Mouse (Mus musculus): ENCODE data around the gene Arfip1. TPM values are rescaled to one million over a fixed set of nuclear protein-coding genes. Genes with fewer than 3 reads are reported as not detected.

Gene Arfip1
- polyA plus RNA-seq, 1 experiment from 2014 or later: 60.8 TPM

DNA sequence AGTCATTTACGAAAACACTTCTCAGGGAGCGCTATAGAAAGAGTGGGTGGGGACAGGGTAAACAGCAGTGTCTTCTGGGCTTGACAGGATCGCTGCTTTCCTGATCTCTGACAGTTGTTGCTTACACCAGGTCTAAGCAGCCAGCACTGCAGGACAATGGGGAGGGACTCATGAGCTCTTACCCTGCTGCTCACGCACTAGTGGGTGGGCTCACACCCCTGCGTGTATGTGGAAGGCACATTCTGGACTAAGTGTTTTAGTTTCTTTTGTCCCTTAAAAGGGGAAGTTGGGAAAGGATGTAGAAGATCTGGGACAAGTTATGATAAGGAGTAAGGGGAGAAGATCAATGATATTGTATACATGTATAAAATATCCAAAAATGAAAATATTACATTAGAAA, 49.2 kb downstream of the Arfip1 start:
- ATAC-seq: no peak

DNA sequence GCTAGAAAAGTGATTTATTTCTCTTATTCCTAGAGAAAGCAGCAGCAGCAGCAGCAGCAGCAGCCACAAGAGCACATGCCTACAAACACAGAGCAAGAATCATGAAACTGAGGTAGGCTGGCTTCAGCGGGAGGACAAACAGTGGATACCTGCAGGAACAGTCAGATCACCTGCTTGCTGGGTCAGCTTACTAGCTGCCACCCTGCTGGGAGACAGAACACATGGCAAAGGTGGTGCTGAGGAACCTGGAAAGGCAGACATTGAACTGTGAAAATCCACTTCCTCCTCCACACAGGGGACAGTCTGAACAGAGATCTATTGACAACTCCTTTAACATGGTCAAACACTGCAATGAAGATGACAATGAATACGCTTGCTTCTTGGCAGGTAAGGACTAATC, 53.4 kb downstream of the Arfip1 start:
- peaks cover 4% of the 10 kb centered on the region; the same call in 1 of the 2 replicates for H3K36me3 ChIP-seq (ENCODE audit: insufficient read depth, low read length)
- no peaks in the 10 kb centered on the region for H3K4me1 ChIP-seq (ENCODE audit: insufficient read depth, low read depth, low read length)
- TF ChIP-seq EP300 (IDR thresholded peaks at IDR 0.05) (no peak), CTCF (IDR thresholded peaks at IDR 0.05) (no peak)
- no peak overlapping the region for H3K4me2 ChIP-seq (replicated peaks; ENCODE audit: low read depth, low read length)
- H3K27me3 ChIP-seq (replicated peaks; ENCODE audit: insufficient read depth, low read length): no peaks in the 10 kb centered on the region
- no peaks in the 10 kb centered on the region for H3K9me3 ChIP-seq (ENCODE audit: low read length)
- no peak overlapping the region for H3K4me3 ChIP-seq (ENCODE audit: low read depth, low read length)
- H3K9ac ChIP-seq (replicated peaks; ENCODE audit: low read depth): no peak overlapping the region
- no peak for DNase-seq (ENCODE audit: low spot score)
- WGBS: 69% methylated on average over 2 of the region's 2 CpGs
- H3K27ac ChIP-seq (ENCODE audit: low read length): no peak overlapping the region
- ATAC-seq: no peak

More for the DNA sequence above, 49.2 kb downstream of the Arfip1 start:
- WGBS: 63% methylated on average over 5 of the region's 5 CpGs
- TF ChIP-seq EP300 (IDR thresholded peaks at IDR 0.05): no peak
- TF ChIP-seq CTCF (IDR thresholded peaks at IDR 0.05): no peak
- Histone ChIP-seq H3K4me2 (replicated peaks; ENCODE audit: low read depth, low read length) (no peak overlapping the region), H3K27me3 (replicated peaks; ENCODE audit: insufficient read depth, low read length) (no peaks in the 10 kb centered on the region), H3K4me3 (ENCODE audit: low read depth, low read length) (no peak overlapping the region), H3K27ac (ENCODE audit: low read length) (no peak overlapping the region), H3K36me3 (ENCODE audit: insufficient read depth, low read length) (peaks cover 4% of the 10 kb centered on the region; the same call in 1 of the 2 replicates), H3K9me3 (ENCODE audit: low read length) (no peaks in the 10 kb centered on the region), H3K9ac (replicated peaks; ENCODE audit: low read depth) (no peak overlapping the region), H3K4me1 (ENCODE audit: insufficient read depth, low read depth, low read length) (no peaks in the 10 kb centered on the region)
- DNase-seq (ENCODE audit: low spot score): no peak

DNA sequence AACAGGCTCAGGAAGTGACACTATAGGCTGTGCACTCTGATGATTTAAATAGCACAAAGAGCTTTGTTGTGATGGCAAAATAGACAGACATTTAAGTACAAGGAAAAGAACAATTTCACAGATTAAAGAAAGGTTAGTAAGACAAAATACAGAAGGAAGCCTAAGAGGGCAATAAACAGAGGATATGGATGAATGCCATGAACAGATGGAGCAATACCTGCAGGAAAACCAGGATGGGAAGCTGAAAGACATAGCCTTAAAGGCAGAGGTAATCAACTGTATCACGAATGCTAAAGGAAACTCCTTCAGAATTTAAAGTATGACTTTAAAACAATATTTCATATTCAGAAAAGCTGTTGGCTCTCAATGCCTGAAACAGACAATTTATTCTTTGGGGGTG, 57.5 kb downstream of the Arfip1 start:
- Histone ChIP-seq H3K36me3 (ENCODE audit: insufficient read depth, low read length) (no peaks in the 10 kb centered on the region), H3K9ac (replicated peaks; ENCODE audit: low read depth) (no peak overlapping the region), H3K9me3 (ENCODE audit: low read length) (no peaks in the 10 kb centered on the region), H3K27ac (ENCODE audit: low read length) (no peak overlapping the region), H3K27me3 (replicated peaks; ENCODE audit: insufficient read depth, low read length) (no peaks in the 10 kb centered on the region), H3K4me3 (ENCODE audit: low read depth, low read length) (no peak overlapping the region), H3K4me2 (replicated peaks; ENCODE audit: low read depth, low read length) (no peak overlapping the region), H3K4me1 (ENCODE audit: insufficient read depth, low read depth, low read length) (no peaks in the 10 kb centered on the region)
- 61% methylated on average over 1 of the region's 1 CpGs for WGBS
- ATAC-seq (no peak), DNase-seq (ENCODE audit: low spot score) (no peak)
- TF ChIP-seq CTCF (IDR thresholded peaks at IDR 0.05) (no peak), EP300 (IDR thresholded peaks at IDR 0.05) (no peak)

DNA sequence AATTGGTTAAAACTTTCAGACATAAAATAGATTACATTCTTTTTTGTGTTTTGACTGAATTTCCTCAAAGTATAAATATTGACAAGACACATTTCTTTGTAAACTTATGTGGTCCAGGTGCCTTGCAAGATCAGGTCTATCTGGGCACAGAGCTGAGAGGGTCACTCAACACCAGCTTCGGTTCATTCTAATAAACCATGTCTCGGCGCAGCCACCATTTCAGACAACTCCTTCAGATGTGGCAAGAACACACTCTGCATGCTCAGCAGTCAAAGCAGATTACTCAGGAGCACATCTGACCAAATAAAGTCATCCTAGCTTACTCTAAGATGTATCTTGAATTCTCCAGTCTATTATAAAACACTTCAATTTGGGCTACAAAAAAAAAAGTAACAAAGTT, 66.3 kb downstream of the Arfip1 start:
- WGBS: 58% methylated on average over 3 of the region's 3 CpGs
- Histone ChIP-seq H3K27ac (ENCODE audit: low read length) (no peak overlapping the region), H3K27me3 (replicated peaks; ENCODE audit: insufficient read depth, low read length) (no peaks in the 10 kb centered on the region), H3K4me2 (replicated peaks; ENCODE audit: low read depth, low read length) (no peak overlapping the region), H3K4me3 (ENCODE audit: low read depth, low read length) (no peak overlapping the region), H3K4me1 (ENCODE audit: insufficient read depth, low read depth, low read length) (no peaks in the 10 kb centered on the region), H3K9me3 (ENCODE audit: low read length) (no peaks in the 10 kb centered on the region), H3K9ac (replicated peaks; ENCODE audit: low read depth) (no peak overlapping the region), H3K36me3 (ENCODE audit: insufficient read depth, low read length) (no peaks in the 10 kb centered on the region)
- TF ChIP-seq CTCF (IDR thresholded peaks at IDR 0.05) (no peak), EP300 (IDR thresholded peaks at IDR 0.05) (no peak)
- ATAC-seq: no peak
- no peak for DNase-seq (ENCODE audit: low spot score)

DNA sequence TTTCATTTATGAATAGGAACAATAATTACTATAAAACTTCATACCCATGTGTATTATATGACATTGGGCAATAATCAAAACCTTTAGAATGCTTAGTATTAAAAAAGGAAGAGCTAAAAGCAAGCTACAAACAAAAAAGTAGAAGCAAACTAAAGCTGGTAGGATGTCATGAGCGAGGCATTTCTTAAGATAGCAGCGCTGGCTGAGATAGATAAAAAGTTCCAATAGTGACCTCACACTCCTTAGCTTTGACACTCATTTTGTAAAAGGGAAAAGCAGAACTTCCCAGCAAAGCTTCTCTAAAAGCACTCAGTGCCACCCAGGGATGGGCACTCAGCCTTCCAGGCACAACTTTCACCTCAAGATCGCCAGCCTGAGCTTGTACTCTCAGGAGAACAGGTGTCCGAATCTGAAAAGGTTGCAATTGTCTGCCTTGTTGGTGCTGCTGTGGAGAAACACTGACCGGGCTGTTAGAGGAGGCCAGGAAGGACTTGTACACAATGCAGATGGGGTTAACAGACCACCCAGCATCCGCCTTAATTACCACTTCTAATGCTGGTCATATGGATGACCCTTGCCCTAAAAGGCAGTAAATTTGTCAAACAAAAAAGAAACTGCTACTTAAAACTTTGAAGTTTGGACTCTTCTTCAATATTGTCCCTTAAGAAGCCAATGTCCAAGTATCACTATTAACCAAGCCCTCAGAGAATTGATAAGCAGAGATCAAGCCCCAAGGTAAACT, 69.5 kb downstream of the Arfip1 start:
- no peak for DNase-seq (ENCODE audit: low spot score)

DNA sequence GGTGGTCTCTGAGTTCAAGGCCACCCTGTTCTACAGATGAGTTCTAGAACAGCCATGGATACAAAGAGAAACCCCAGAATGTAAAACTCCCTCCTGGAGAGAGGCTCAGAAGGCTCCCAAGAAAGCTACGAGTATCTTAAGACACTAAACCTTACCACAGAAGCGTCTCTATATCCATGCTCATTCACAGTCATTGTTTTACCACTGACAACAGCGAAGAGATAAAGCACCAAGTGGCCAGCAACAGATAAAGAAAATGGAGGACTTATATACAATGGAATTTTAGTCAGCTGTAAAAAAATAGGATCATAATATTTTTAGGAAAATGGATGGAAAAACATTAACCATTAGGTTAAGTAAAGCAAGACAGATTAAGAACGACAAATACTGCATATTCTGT, 77.2 kb downstream of the Arfip1 start:
- Histone ChIP-seq H3K4me3 (ENCODE audit: low read depth, low read length) (no peak overlapping the region), H3K9ac (replicated peaks; ENCODE audit: low read depth) (no peak overlapping the region), H3K27me3 (replicated peaks; ENCODE audit: insufficient read depth, low read length) (no peaks in the 10 kb centered on the region), H3K36me3 (ENCODE audit: insufficient read depth, low read length) (no peaks in the 10 kb centered on the region), H3K27ac (ENCODE audit: low read length) (no peak overlapping the region), H3K4me1 (ENCODE audit: insufficient read depth, low read depth, low read length) (no peaks in the 10 kb centered on the region), H3K4me2 (replicated peaks; ENCODE audit: low read depth, low read length) (no peak overlapping the region), H3K9me3 (ENCODE audit: low read length) (no peaks in the 10 kb centered on the region)
- DNase-seq (ENCODE audit: low spot score) (no peak), ATAC-seq (no peak)
- no peak for TF ChIP-seq CTCF (IDR thresholded peaks at IDR 0.05)
- TF ChIP-seq EP300 (IDR thresholded peaks at IDR 0.05): no peak
- WGBS: 86% methylated on average over 4 of the region's 4 CpGs

More for the DNA sequence above, 69.5 kb downstream of the Arfip1 start:
- no peak for TF ChIP-seq CTCF (IDR thresholded peaks at IDR 0.05)
- TF ChIP-seq EP300 (IDR thresholded peaks at IDR 0.05): no peak
- Histone ChIP-seq H3K4me1 (ENCODE audit: insufficient read depth, low read depth, low read length) (no peaks in the 10 kb centered on the region), H3K27ac (ENCODE audit: low read length) (no peak overlapping the region), H3K9ac (replicated peaks; ENCODE audit: low read depth) (no peak overlapping the region), H3K27me3 (replicated peaks; ENCODE audit: insufficient read depth, low read length) (no peaks in the 10 kb centered on the region), H3K4me2 (replicated peaks; ENCODE audit: low read depth, low read length) (no peak overlapping the region), H3K9me3 (ENCODE audit: low read length) (no peaks in the 10 kb centered on the region), H3K36me3 (ENCODE audit: insufficient read depth, low read length) (no peaks in the 10 kb centered on the region), H3K4me3 (ENCODE audit: low read depth, low read length) (no peak overlapping the region)
- ATAC-seq: no peak
- WGBS: 77% methylated on average over 6 of the region's 6 CpGs
